Mouse (Mus musculus) 3T3-L1 (cell line): ENCODE results near the gene Stx8.

Experiments used
- DNase-seq: peaks from one replicate; pipeline ENCODE4 v3.0.0-alpha.2; 2015; ENCODE audit warnings: low read depth, low spot score

The Stx8 gene

DNA sequence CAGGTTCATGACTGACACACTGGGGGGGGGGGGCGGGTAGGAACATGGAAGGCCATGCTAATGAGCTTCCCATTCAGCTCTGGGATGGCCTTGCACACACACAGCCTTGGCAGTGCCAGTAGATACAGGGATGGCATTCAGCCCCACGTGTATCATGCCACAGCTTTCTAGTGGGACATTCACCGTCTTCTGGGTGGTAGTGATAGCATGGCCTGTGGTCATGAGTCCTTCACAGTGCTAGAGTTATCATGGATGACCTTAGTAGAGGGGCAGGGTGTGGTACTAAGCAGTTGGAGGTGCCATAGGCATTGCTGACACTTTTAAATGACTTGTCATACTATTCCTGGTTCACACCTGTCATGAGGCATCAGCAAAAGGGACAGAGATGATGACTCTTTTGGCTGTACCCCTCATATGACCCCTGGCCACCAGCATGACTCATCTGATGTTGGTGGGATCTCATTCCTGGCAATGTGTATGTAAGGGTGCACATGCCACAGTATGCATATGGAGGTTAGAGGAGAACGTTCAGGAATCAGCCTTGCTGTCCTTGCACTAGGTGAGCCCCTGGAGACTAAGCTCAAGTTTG, 69.4 kb downstream of the Stx8 start:
- no peak for DNase-seq

GRCm38 (mm10) chr11:68036133-68036959, 70.4 kb downstream of the Stx8 start:
- no peak for DNase-seq

DNA sequence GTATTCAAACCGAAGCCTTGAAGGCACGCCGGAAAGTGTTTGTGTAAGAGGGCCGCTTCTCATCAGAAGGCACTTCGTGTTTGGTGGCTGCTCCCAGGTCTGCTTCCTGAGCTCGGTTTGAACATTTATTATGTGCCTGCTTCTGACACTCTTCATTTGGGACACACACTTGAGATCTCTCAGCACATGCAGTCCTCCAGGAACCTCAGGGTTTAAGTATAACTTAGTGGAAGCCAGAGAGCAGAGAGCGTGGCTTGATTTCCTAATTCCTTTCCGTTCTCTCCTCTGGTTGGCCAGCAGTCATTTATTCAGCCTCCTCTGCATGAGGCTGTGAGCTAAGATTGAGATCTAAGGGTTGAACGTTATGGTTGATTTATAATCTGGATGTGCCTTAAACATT, 71.1 kb downstream of the Stx8 start:
- DNase-seq: no peak

GRCm38 (mm10) chr11:68038101-68038500, 72.1 kb downstream of the Stx8 start:
- no peak for DNase-seq

DNA sequence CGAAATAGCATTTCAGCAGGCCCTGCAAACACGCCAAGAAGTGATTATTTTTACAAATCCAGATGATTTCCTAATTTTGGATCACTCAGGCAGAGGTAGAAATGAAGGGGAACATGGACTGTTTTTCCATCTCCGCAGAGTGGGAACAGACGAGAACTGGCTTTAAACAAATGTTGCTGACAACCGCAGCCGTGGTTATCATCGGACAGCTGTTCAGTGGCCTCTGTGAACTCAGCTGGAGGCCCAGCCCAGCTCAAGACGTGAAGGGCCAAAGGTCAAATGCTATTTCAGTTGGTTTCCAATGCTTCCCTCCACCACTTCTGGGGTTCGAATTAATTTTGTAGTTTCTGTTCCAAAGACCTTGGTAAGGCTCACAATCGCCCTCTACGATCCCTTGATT, 78.2 kb downstream of the Stx8 start:
- no peak for DNase-seq

- peak; percentile 47 for DNase-seq
These were observed 80.9 kb downstream of the Stx8 start for GRCm38 (mm10) chr11:68046916-68047315.

GRCm38 (mm10) chr11:68049261-68050165, 83.5 kb downstream of the Stx8 start:
- no peak for DNase-seq

DNA sequence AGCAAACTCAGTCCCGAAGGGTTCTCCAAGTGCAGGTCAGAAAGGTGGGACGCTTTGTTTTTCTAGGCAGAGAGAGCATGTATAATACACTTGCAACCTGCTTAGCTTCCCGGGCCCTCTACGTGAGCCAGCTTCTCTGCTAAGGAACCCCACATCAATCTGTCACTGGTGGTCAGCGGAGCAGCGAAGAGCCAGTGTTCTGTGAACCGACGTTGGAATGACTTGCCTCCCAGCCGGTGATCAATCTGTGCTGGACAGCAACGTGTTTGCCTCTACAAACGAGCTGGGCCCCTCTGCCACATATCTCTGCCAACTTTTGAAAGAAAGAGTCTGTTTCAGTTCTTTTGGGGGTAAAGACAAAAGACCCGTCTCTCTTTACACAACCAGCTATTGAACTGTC, 84.7 kb downstream of the Stx8 start:
- no peak for DNase-seq

DNA sequence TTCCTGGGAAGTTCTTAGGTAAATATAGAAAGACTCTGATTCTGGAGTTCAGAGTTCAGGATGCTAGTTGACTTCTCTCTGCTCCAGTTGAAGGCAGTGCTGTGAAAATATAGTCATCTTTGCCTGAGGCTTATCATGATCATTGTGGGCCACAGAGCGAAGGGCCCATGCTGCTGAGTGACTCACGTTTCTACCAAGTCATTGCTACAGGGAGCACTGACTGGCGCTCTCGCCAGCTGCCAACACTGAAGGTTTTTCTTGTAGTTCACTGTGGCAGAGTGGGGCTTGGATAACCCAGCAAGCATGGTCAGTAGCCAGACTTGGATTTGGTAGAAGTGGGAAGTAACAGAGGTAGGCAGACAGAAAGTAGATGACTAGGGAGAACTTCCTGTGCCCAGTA, 85.3 kb downstream of the Stx8 start:
- DNase-seq: no peak

GRCm38 (mm10) chr11:68058466-68059201, 92.6 kb downstream of the Stx8 start:
- DNase-seq: peak; percentile 63

DNA sequence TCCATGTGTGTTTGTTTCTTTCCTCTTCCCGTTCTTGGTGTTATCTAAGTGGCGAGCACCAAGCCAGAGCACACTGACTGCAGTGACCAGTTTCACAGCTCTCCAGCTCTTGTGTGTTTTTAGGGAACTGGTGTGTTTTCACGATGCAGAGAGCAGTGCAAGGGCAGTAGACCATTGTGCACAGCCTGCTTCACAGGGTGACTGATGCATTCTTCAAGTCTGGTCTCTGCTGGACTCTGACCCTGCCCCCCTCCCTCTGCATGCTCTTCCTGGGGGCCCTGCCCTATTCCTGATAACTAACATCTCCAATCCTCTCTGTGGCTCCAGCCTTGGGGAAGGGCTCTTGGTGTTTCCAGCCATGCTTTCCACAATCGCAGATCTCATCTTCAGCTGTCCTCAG, 94.7 kb downstream of the Stx8 start:
- no peak for DNase-seq

DNA sequence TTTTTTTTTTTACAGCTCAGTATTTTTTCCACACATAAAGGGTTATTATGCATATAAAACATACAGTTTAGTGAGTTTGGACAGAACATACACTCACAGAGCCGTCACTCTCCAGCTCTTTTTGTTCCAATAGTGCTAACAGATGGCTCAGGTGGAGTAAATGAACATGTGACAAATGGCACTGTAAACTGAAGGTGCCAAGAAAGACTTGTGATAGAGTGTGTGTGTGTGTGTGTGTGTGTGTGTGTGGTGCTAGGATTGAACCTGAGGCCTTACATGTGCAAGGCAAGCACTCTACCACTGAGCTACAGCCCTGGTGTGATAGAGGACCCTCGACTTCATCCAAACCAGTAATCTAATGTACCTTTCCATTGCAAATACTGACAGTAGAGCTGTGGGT, 96.1 kb downstream of the Stx8 start:
- no peak for DNase-seq

- DNase-seq: no peak
These were observed 101.8 kb downstream of the Stx8 start for GRCm38 (mm10) chr11:68067806-68068205.

- DNase-seq: no peak
These were observed 104.1 kb downstream of the Stx8 start for GRCm38 (mm10) chr11:68070086-68070485.

- no peak for DNase-seq
These were observed 105.8 kb downstream of the Stx8 start for GRCm38 (mm10) chr11:68071836-68072235.

DNA sequence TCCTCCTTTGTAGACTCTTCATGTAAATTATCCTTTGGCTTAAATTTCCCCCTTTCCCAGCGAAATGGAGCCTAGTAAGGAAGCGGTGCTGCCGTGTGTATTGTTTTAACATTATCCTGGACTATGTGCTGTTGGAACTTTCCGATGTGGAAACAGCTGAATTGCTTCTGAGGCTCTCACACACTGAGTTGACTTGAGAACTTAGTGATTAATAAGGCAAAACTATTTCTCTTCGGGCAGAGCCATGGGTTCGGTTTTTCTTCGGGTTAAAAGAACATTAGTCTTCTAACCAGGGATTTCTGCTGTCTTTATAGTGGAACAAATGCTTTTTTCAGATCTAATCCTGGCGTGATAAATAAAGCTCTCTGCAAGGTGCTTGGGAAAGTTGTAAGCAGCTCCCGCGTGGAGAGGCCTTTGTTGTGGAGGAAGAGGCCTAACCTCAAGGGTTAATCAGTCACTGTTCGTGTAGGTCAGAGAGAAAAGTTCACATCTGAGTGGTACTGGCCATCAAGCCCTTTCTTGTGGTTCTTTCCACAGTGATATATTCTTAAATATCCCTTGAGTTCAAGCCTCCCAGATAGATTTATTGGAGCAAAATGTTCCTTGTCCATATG, 106.7 kb downstream of the Stx8 start:
- DNase-seq: no peak

DNA sequence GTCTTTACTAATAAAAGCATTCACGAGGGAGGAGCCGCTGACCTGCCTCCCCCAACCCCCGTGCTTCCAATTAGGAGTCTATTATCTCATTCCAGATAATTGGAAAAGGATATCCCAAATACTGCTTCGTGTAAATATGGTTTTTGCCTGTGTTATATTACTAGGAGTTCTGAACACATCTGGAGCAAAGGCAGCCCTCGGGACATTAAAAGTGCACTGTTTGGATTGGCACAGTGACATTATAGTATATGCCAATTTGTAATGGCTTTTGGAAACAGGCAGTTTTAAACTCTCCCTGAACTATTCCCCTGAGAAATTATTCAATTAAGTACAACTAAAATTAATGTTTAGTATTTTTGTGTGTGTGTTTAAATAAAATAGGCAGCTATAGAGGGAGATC, 108.7 kb downstream of the Stx8 start:
- peak; percentile 59 for DNase-seq

DNA sequence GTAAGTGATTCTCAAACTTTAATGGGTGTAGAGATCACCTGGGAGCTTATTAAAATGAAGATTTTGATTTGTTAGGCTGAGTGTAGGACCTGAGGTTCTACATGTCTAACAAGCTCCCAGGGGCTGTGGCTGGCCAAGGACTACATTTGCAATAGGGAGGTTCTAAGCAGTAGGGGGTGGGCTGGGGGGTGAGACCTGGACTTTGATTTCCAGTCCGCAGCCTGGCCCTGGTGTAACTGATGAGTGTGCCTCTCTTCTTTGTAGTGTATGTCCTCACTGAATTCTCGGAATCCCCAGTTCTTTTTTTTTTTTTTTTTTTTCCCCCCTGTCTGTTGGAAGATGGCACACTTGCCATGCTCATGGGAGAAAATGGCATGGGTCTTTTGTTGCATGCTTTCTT, 109.3 kb downstream of the Stx8 start:
- no peak for DNase-seq

GRCm38 (mm10) chr11:68079756-68080155, 113.8 kb downstream of the Stx8 start:
- DNase-seq: no peak

GRCm38 (mm10) chr11:68080999-68081398, 115.0 kb downstream of the Stx8 start:
- DNase-seq: no peak

DNA sequence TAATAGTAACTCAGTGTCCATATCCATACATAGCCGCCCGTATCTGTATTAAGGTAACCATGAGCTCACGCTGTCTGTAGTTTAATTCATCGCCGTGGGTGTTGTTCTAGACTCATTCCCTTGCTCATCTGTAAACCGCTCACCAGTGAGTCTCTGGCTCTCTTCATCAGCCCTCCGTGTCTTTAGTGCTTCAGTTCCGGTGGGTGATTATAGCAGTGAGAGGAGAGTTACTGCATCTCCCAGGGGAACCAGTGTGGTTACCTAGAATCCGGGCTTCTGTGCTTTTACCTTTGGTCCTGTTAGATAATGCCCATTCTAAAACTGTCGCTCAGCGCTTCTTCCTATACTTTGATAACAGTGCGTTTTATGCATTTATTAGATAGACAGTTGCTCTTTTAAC, 116.8 kb downstream of the Stx8 start:
- peak; percentile 46 for DNase-seq
